Mouse (Mus musculus) bone marrow, adult 2 months (tissue): ENCODE data around the gene Ttc25.

Experiments
- CTCF ChIP-seq: fragments of 200-500 bp; IDR thresholded peaks from 2 replicates; pipeline ENCODE4 v1.5.1; 2011; ENCODE audit warnings: low read length, control low read depth; ENCODE audit not compliant: control insufficient read depth, insufficient read depth
- POLR2A ChIP-seq: fragments of 200-500 bp; IDR thresholded peaks from 2 replicates; pipeline ENCODE4 v1.6.1; 2011; ENCODE audit warnings: low read depth, mild to moderate bottlenecking, control low read depth, low read length, borderline replicate concordance; ENCODE audit not compliant: control insufficient read depth

DNA sequence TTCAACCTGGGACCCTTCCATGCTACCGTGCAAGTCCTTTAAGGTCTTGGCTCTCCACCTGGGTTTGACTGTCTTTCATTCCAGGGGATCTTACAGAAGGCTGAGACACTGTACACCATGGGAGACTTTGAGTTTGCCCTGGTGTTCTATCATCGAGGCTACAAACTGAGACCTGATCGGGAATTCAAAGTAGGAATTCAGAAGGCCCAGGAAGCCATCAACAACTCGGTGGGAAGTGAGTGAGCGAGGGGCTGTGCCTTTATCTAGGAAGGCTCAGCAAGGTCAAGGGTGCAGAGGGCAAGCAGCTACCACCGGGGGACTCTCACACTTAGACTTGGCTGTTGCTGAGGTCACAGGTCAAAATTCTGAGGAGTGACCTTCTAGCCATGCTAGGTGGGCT lies 4.7 kb downstream of the Ttc25 start:
- TF ChIP-seq POLR2A: no peak
- no peak for TF ChIP-seq CTCF
